Mouse (Mus musculus) MEL (cell line): ENCODE data around the gene Zfp553. TPM values are rescaled to one million over a fixed set of nuclear protein-coding genes. Genes with fewer than 3 reads are reported as not detected.
A peak's percentile ranks its signal among the peaks of the same experiment; 100 is the strongest.

Experiments used
- DNase-seq: peaks from one replicate; pipeline ENCODE4 v3.0.0; 2011; ENCODE audit warnings: low read depth, low spot score
- H3K27ac ChIP-seq: 2 replicates; pipeline ENCODE4 v1.5.1; 2012; ENCODE audit warnings: low read depth, mild to moderate bottlenecking, control low read depth, low read length, moderate library complexity; ENCODE audit not compliant: control insufficient read depth
- H3K27me3 ChIP-seq, 2 experiments: fragments of 150-350 bp in 1 of 2; sonication (generic) in 1 of 2; 2 replicates each; pipeline ENCODE4 v1.6.1; 2012; ENCODE audit warnings: low read length in 2 of 2, mild to moderate bottlenecking in 2 of 2, improper control_type of control experiment in 1 of 2, moderate library complexity in 1 of 2; ENCODE audit not compliant: insufficient read depth in 2 of 2, control insufficient read depth in 1 of 2
- H3K36me3 ChIP-seq, 2 experiments: 2 replicates each; pipeline ENCODE4 v1.6.1; 2012 to 2014; ENCODE audit warnings: low read length in 2 of 2, improper control_type of control experiment in 1 of 2, inconsistent platforms in 1 of 2, mild to moderate bottlenecking in 1 of 2; ENCODE audit not compliant: insufficient read depth in 2 of 2, control insufficient read depth in 1 of 2
- H3K4me1 ChIP-seq, 2 experiments: fragments of 150-350 bp in 1 of 2; sonication (generic) in 1 of 2; 2 replicates each; pipeline ENCODE4 v1.6.1; 2012; ENCODE audit warnings: low read length in 2 of 2, improper control_type of control experiment in 1 of 2, mild to moderate bottlenecking in 1 of 2; ENCODE audit not compliant: insufficient read depth in 2 of 2, control insufficient read depth in 1 of 2
- H3K4me3 ChIP-seq, 2 experiments: fragments of 150-350 bp in 1 of 2; sonication (generic) in 1 of 2; 2 replicates each; pipeline ENCODE4 v1.5.1; 2012; ENCODE audit warnings: low read depth in 2 of 2, low read length in 2 of 2, mild to moderate bottlenecking in 2 of 2, moderate library complexity in 2 of 2, control low read depth in 1 of 2, improper control_type of control experiment in 1 of 2; ENCODE audit not compliant: control insufficient read depth in 1 of 2, insufficient read depth in 1 of 2
- H3K79me2 ChIP-seq: 2 replicates; pipeline ENCODE4 v1.6.1; 2012; ENCODE audit warnings: mild to moderate bottlenecking, low read length, moderate library complexity; ENCODE audit not compliant: control insufficient read depth, poor library complexity, insufficient read depth
- H3K9ac ChIP-seq: 2 replicates; pipeline ENCODE4 v1.6.1; 2012; ENCODE audit warnings: low read depth, mild to moderate bottlenecking, control low read depth, low read length, moderate library complexity; ENCODE audit not compliant: control insufficient read depth, poor library complexity, severe bottlenecking
- H3K9me3 ChIP-seq: fragments of 150-350 bp; sonication (generic); replicated peaks from 2 replicates; pipeline ENCODE4 v1.6.1; 2012; ENCODE audit warnings: mild to moderate bottlenecking, low read length, improper control_type of control experiment, moderate library complexity; ENCODE audit not compliant: insufficient read depth
- BHLHE40 ChIP-seq: IDR thresholded peaks from 2 replicates; pipeline ENCODE4 v1.6.1; 2012; ENCODE audit warnings: low read depth, mild to moderate bottlenecking, inconsistent platforms, low read length, improper control_type of control experiment, borderline replicate concordance
- CHD1 ChIP-seq: IDR thresholded peaks from 2 replicates; pipeline ENCODE4 v1.6.1; 2012; ENCODE audit warnings: low read depth, mild to moderate bottlenecking, inconsistent platforms, low read length, improper control_type of control experiment
- CHD2 ChIP-seq: IDR thresholded peaks from 2 replicates; pipeline ENCODE4 v1.6.1; 2011; ENCODE audit warnings: low read length, improper control_type of control experiment
- CTCF ChIP-seq, 3 experiments: IDR thresholded peaks in 2 of 3; conservative IDR thresholded peaks in 1 of 3; 2 replicates each; pipeline ENCODE4 v1.5.1; 2011 to 2012; ENCODE audit warnings: low read length in 3 of 3, low read depth in 2 of 3, mild to moderate bottlenecking in 2 of 3, improper control_type of control experiment in 1 of 3, inconsistent platforms in 1 of 3, mixed read lengths in 1 of 3, moderate library complexity in 1 of 3; ENCODE audit not compliant: control insufficient read depth in 1 of 3, insufficient read depth in 1 of 3, poor library complexity in 1 of 3, severe bottlenecking in 1 of 3
- EP300 ChIP-seq, 2 experiments: IDR thresholded peaks; 2 replicates each; pipeline ENCODE4 v1.6.1; 2011; ENCODE audit warnings: improper control_type of control experiment in 2 of 2, low read length in 2 of 2, low read depth in 1 of 2, mild to moderate bottlenecking in 1 of 2
- ETS1 ChIP-seq: IDR thresholded peaks from 2 replicates; pipeline ENCODE4 v1.6.1; 2012; ENCODE audit warnings: low read depth, mild to moderate bottlenecking, inconsistent platforms, low read length, improper control_type of control experiment, moderate library complexity
- JUND ChIP-seq: IDR thresholded peaks from 2 replicates; pipeline ENCODE4 v1.6.1; 2011; ENCODE audit warnings: low read depth, mild to moderate bottlenecking, improper control_type of control experiment, low read length
- MAX ChIP-seq: IDR thresholded peaks from 2 replicates; pipeline ENCODE4 v1.6.1; 2011; ENCODE audit warnings: low read length, improper control_type of control experiment
- MXI1 ChIP-seq: IDR thresholded peaks from 2 replicates; pipeline ENCODE4 v1.6.1; 2011; ENCODE audit warnings: mild to moderate bottlenecking, low read depth, low read length, improper control_type of control experiment
- MYC ChIP-seq: IDR thresholded peaks from 2 replicates; pipeline ENCODE4 v1.6.1; 2011; ENCODE audit warnings: low read depth, mild to moderate bottlenecking, low read length, improper control_type of control experiment, moderate library complexity
- NELFE ChIP-seq: IDR thresholded peaks from 2 replicates; pipeline ENCODE4 v1.6.1; 2011; ENCODE audit warnings: low read depth, low read length, improper control_type of control experiment
- NRF1 ChIP-seq: IDR thresholded peaks from 2 replicates; pipeline ENCODE4 v1.6.1; 2014; ENCODE audit warnings: low read depth, mild to moderate bottlenecking, inconsistent platforms, low read length, improper control_type of control experiment, moderate library complexity; ENCODE audit not compliant: poor library complexity, insufficient read depth, severe bottlenecking
- POLR2A ChIP-seq, 2 experiments: IDR thresholded peaks; 2 replicates each; pipeline ENCODE4 v1.6.1; 2011 to 2012; ENCODE audit warnings: low read length in 2 of 2, mild to moderate bottlenecking in 2 of 2, control low read depth in 1 of 2, improper control_type of control experiment in 1 of 2, low read depth in 1 of 2, moderate library complexity in 1 of 2; ENCODE audit not compliant: control insufficient read depth in 1 of 2, insufficient read depth in 1 of 2, poor library complexity in 1 of 2
- SIN3A ChIP-seq: IDR thresholded peaks from 2 replicates; pipeline ENCODE4 v1.6.1; 2012; ENCODE audit warnings: low read length, improper control_type of control experiment, inconsistent platforms
- TCF12 ChIP-seq: IDR thresholded peaks from 2 replicates; pipeline ENCODE4 v1.6.1; 2014; ENCODE audit warnings: low read depth, mild to moderate bottlenecking, inconsistent platforms, low read length, improper control_type of control experiment, moderate library complexity
- UBTF ChIP-seq: IDR thresholded peaks from 2 replicates; pipeline ENCODE4 v1.6.1; 2012; ENCODE audit warnings: low read depth, mild to moderate bottlenecking, inconsistent platforms, low read length, improper control_type of control experiment, moderate library complexity, borderline replicate concordance; ENCODE audit not compliant: insufficient read depth
- ZMIZ1 ChIP-seq: IDR thresholded peaks from 2 replicates; pipeline ENCODE4 v1.6.1; 2012; ENCODE audit warnings: low read depth, mild to moderate bottlenecking, inconsistent platforms, low read length, improper control_type of control experiment, moderate library complexity
- ZNF384 ChIP-seq: IDR thresholded peaks from 2 replicates; pipeline ENCODE4 v1.6.1; 2012; ENCODE audit warnings: low read depth, mild to moderate bottlenecking, inconsistent platforms, low read length, improper control_type of control experiment
- polyA plus RNA-seq, 2 experiments: library from polyadenylated mRNA; stranded (reverse) in 1 of 2; unstranded in 1 of 2; fragments of >175 nt in 1 of 2; fragments of >200 nt in 1 of 2; gene quantifications; 2 replicates each; pipeline versions ENCODE4 v1.2.1 to v1.2.4; 2012; ENCODE audit warnings: low replicate concordance in 2 of 2, low read depth in 1 of 2; ENCODE audit not compliant: insufficient read length in 2 of 2, insufficient read depth in 1 of 2, missing spikeins in 1 of 2
- total RNA-seq: library from RNA; depleted of rRNA; stranded (reverse); fragments of 300-350 nt; gene quantifications from 2 replicates; pipeline ENCODE4 v1.2.3, GENCODE M21; 2012

The Zfp553 gene
- total and polyA plus RNA-seq, 3 experiments = 14.6 to 19.0 TPM; not detected in 1

- DNase-seq = no peak
- Histone ChIP-seq H3K79me2 (peaks cover 11% of the 10 kb centered on the region), H3K4me3 (no peak overlapping the region)
Measured at GRCm38 (mm10) chr7:127263526-127263925, 30.7 kb downstream of the Zfp553 start.

GRCm38 (mm10) chr7:127270256-127270655, 37.4 kb downstream of the Zfp553 start:
- DNase-seq = peak; percentile 51
- TF ChIP-seq UBTF = no peak
- peak in 1 of 2 experiments; percentile 35; a peak in 1 of 4 replicates for TF ChIP-seq POLR2A (IDR thresholded peaks at IDR 0.05; ENCODE audit: control insufficient read depth in 1 of 2, insufficient read depth in 1 of 2, low read depth in 1 of 2, low read length in 2 of 2, poor library complexity in 1 of 2)
- TF ChIP-seq CHD1 = no peak
- TF ChIP-seq SIN3A = 0 out of 2 replicates have a peak, but pooled peaks have one; percentile 22
- TF ChIP-seq NRF1 = no peak
- TF ChIP-seq ETS1 = no peak
- TF ChIP-seq CHD2 = no peak
- no peak for TF ChIP-seq EP300 (IDR thresholded peaks at IDR 0.05; ENCODE audit: low read depth in 1 of 2, low read length in 2 of 2)
- TF ChIP-seq CTCF (IDR thresholded peaks at IDR 0.05 in 2 of 3, conservative IDR thresholded peaks at IDR 0.05 in 1 of 3; ENCODE audit: control insufficient read depth in 1 of 3, insufficient read depth in 1 of 3, low read depth in 2 of 3, low read length in 3 of 3, poor library complexity in 1 of 3, severe bottlenecking in 1 of 3) = no peak
- no peak for TF ChIP-seq BHLHE40
- no peak for TF ChIP-seq MYC
- no peak for TF ChIP-seq JUND
- no peaks in the 10 kb centered on the region for H3K9me3 ChIP-seq
- H3K27me3 ChIP-seq = no peaks in the 10 kb centered on the region
- H3K9ac ChIP-seq = no peak overlapping the region
- H3K4me1 ChIP-seq = peaks cover 3 to 15% of the 10 kb centered on the region in 2 experiments; a peak in 3 of 4 replicates
- peaks cover 23% of the 10 kb centered on the region for H3K79me2 ChIP-seq
- peaks cover 0 to 24% of the 10 kb centered on the region in 2 experiments; a peak in 3 of 4 replicates for H3K36me3 ChIP-seq
- no peak overlapping the region for H3K4me3 ChIP-seq
- H3K27ac ChIP-seq = no peak overlapping the region

More at GRCm38 (mm10) chr7:127263526-127263925, 30.7 kb downstream of the Zfp553 start:
- Histone ChIP-seq H3K27me3 (no peaks in the 10 kb centered on the region), H3K4me1 (peaks cover 14 to 26% of the 10 kb centered on the region in 2 experiments), H3K27ac (no peak overlapping the region), H3K9ac (no peak overlapping the region), H3K36me3 (peaks cover 0 to 26% of the 10 kb centered on the region in 2 experiments; a peak in 2 of 4 replicates), H3K9me3 (no peaks in the 10 kb centered on the region)
- TF ChIP-seq ZNF384 (peak; percentile 63), NRF1 (no peak)

GRCm38 (mm10) chr7:127270666-127271065, 37.8 kb downstream of the Zfp553 start:
- Histone ChIP-seq H3K79me2 (peaks cover 23% of the 10 kb centered on the region), H3K9ac (no peak overlapping the region), H3K9me3 (no peaks in the 10 kb centered on the region), H3K4me3 (no peak overlapping the region), H3K36me3 (peaks cover 0 to 24% of the 10 kb centered on the region in 2 experiments; a peak in 3 of 4 replicates), H3K27me3 (no peaks in the 10 kb centered on the region), H3K27ac (no peak overlapping the region), H3K4me1 (peaks cover 3 to 15% of the 10 kb centered on the region in 2 experiments; a peak in 3 of 4 replicates)
- no peak for DNase-seq
- TF ChIP-seq ZNF384 (peak; percentile 75), NELFE (no peak), MXI1 (no peak; the same call in 1 of the 2 replicates), MAX (no peak), CTCF (IDR thresholded peaks at IDR 0.05 in 2 of 3, conservative IDR thresholded peaks at IDR 0.05 in 1 of 3; ENCODE audit: control insufficient read depth in 1 of 3, insufficient read depth in 1 of 3, low read depth in 2 of 3, low read length in 3 of 3, poor library complexity in 1 of 3, severe bottlenecking in 1 of 3) (no peak), SIN3A (0 out of 2 replicates have a peak, but pooled peaks have one; percentile 9), ZMIZ1 (0 out of 2 replicates have a peak, but pooled peaks have one; percentile 21), TCF12 (no peak), BHLHE40 (no peak)
